In genomic region chr16:23174855-23175254, GRCm38 (mm10) we compare ENCODE assay signal across 26 mouse cellular contexts. TPM values are rescaled to one million over a fixed set of nuclear protein-coding genes. Genes with fewer than 3 reads are reported as not detected.
DNase-seq lines count a peak whose midpoint lies in the region; ATAC-seq and TF ChIP-seq lines count a peak whose summit lies in the region.
"Had no signal": no experiment of that assay in that cellular context is flagged by ENCODE, and none has a peak within 500 bp of the region (broad histone marks: within the 10 kb centered on the region; RNA-seq: fewer than 3 reads in every experiment).

No protein-coding gene starts in this region.

- no peak overlapping the region for H3K4me3 ChIP-seq in thymus, adult 2 months (ENCODE audit: control insufficient read depth, insufficient read depth, low read length)
- H3K4me3 ChIP-seq: embryonic facial prominence, embryonic 13.5 days; heart, adult 2 months; midbrain, embryonic 13.5 days had no signal

- no peak for TF ChIP-seq CTCF in thymus, adult 2 months (IDR thresholded peaks at IDR 0.05; ENCODE audit: borderline replicate concordance, control insufficient read depth, extremely low read depth, insufficient read depth, low read length, poor library complexity)

- peak overlapping the region; percentile 61; the same call in 1 of the 2 replicates for H3K27ac ChIP-seq in thymus, adult 2 months (ENCODE audit: control insufficient read depth, insufficient read depth, low read length)
- H3K27ac ChIP-seq: embryonic facial prominence, embryonic 13.5 days; heart, adult 2 months; hindbrain, embryonic 14.5 days; kidney, postnatal 0 days; midbrain, embryonic 13.5 days; stomach, postnatal 0 days had no signal

- H3K27me3 ChIP-seq in thymus, adult 2 months (ENCODE audit: control insufficient read depth, insufficient read depth, low read length), result no peaks in the 10 kb centered on the region
- H3K27me3 ChIP-seq: embryonic facial prominence, embryonic 13.5 days; midbrain, embryonic 13.5 days had no signal

- no peak for TF ChIP-seq POLR2A in thymus, adult 2 months (IDR thresholded peaks at IDR 0.05; ENCODE audit: control insufficient read depth, extremely low read depth, insufficient read depth, low read length, poor library complexity)

- 5% methylated on average over 5 of the region's 5 CpGs for WGBS in thymus, adult 2 months

- peak; percentile 60 for DNase-seq in thymus, adult 2 months
- DNase-seq in thymus, postnatal 4 days, result no peak
- DNase-seq in naive thymus-derived CD4-positive, alpha-beta T cell, adult 2 months (ENCODE audit: low read depth), result peak; percentile 90
- no peak for DNase-seq in embryo, embryonic 10.5 days (ENCODE audit: low spot score)
- DNase-seq in layer of hippocampus, adult 8-10 months (ENCODE audit: low spot score in 2 of 2), result no peak
- no peak for DNase-seq in layer of hippocampus, adult 9-11 months
- DNase-seq: adrenal gland, adult 2 months; cerebellum, adult 9-10 months; gastrocnemius, postnatal 10 days; heart, adult 2 months; heart, postnatal 36 days; kidney, adult 11 months; liver; lung, embryonic 14.5 days; lung, postnatal 4 days; right cerebral cortex, postnatal 14 days had no signal

- peak; percentile 84 for ATAC-seq in activated CD4-positive, CD25-positive, alpha-beta regulatory T cell, adult 4 months
- ATAC-seq: forebrain, embryonic 14.5 days; midbrain, embryonic 13.5 days had no signal

- peaks cover 33% of the 10 kb centered on the region for H3K4me1 ChIP-seq in thymus, adult 2 months (replicated peaks; ENCODE audit: control insufficient read depth, insufficient read depth, low read length)
- H3K4me1 ChIP-seq: embryonic facial prominence, embryonic 13.5 days; midbrain, embryonic 13.5 days had no signal

- H3K36me3 ChIP-seq in thymus, adult 2 months (ENCODE audit: control insufficient read depth, insufficient read depth, low read length), result no peaks in the 10 kb centered on the region
- H3K36me3 ChIP-seq: embryonic facial prominence, embryonic 13.5 days; midbrain, embryonic 13.5 days had no signal

RNA-seq across cellular contexts. Expression of gene Adipoq, which starts 28.5 kb away (rescaled TPM):
- 52.4 and 61.3 TPM in 2 replicates for polyA plus RNA-seq in thymus, adult 2 months (2012; rRNA removed)
- polyA plus RNA-seq in activated CD4-positive, CD25-positive, alpha-beta regulatory T cell, adult 4 months (2017; shearing (Covaris generic)), result not detected
- total RNA-seq in layer of hippocampus, adult 8-10 months (2022), result not detected
- total RNA-seq: left cerebral cortex, postnatal 36 days had no signal
- polyA plus RNA-seq: C2C12; embryonic facial prominence, embryonic 13.5 days; forebrain, embryonic 14.5 days; hindbrain, embryonic 14.5 days; lung, embryonic 14.5 days; neural tube, embryonic 14.5 days; stomach, postnatal 0 days had no signal

RNA-seq across cellular contexts. Expression of gene Rfc4, which starts 47.3 kb away (rescaled TPM):
- polyA plus RNA-seq in thymus, adult 2 months (2012; rRNA removed), result 2.6 and 3.4 TPM in 2 replicates
- polyA plus RNA-seq in activated CD4-positive, CD25-positive, alpha-beta regulatory T cell, adult 4 months (2017; shearing (Covaris generic)), result 10 to 100 TPM; 51.8 to 68.2 TPM
- 1 to 10 TPM; 2.8 to 5.5 (median 4.3) TPM for total RNA-seq in layer of hippocampus, adult 8-10 months (2022)
- polyA plus RNA-seq: adrenal gland, adult 2 months had no signal

RNA-seq across cellular contexts. Expression of gene St6gal1, which starts 49.7 kb away (rescaled TPM):
- 30.7 and 33.2 TPM in 2 replicates for polyA plus RNA-seq in thymus, adult 2 months (2012; rRNA removed)
- polyA plus RNA-seq in activated CD4-positive, CD25-positive, alpha-beta regulatory T cell, adult 4 months (2017; shearing (Covaris generic)), result 10 to 100 TPM; 68.6 to 88.1 TPM
- total RNA-seq in layer of hippocampus, adult 8-10 months (2022), result 10 to 100 TPM; 14.0 to 22.7 (median 17.8) TPM

Comparison
In these comparisons a context has a peak if more than half of its experiments do, and no peak if none do; other contexts are left out.
1. DNase-seq: peak in thymus, adult 2 months (single experiment) and naive thymus-derived CD4-positive, alpha-beta T cell, adult 2 months (single experiment); none in thymus, postnatal 4 days (single experiment), embryo, embryonic 10.5 days (single experiment), layer of hippocampus, adult 8-10 months (0 of 2) and layer of hippocampus, adult 9-11 months (single experiment).
2. RNA of gene Adipoq, which starts 28.5 kb away (polyA plus RNA-seq): 52.4 to 61.3 TPM in thymus, adult 2 months; not detected in activated CD4-positive, CD25-positive, alpha-beta regulatory T cell, adult 4 months; every median in the first group is over 10 times any median in the second.
3. RNA of gene Rfc4, which starts 47.3 kb away (polyA plus RNA-seq): 51.8 to 68.2 TPM in activated CD4-positive, CD25-positive, alpha-beta regulatory T cell, adult 4 months; 2.6 to 3.4 TPM in thymus, adult 2 months; every median in the first group is over 10 times any median in the second.